Mouse (Mus musculus) kidney, adult 2 months (tissue): ENCODE measurements at regions not wholly inside any gene's neighbourhood (a gene's known extent, or its start where the extent isn't known, plus 50 kb on each side); places are given as distances from the start of the nearest gene placed in this dataset.

Experiments
- DNase-seq: peaks from one replicate; pipeline ENCODE4 v3.0.0; 2021
- H3K27ac ChIP-seq: fragments of 200-500 bp; 2 replicates; pipeline ENCODE4 v1.5.1; 2012; ENCODE audit warnings: low read depth, low read length, control low read depth, inconsistent platforms; ENCODE audit not compliant: insufficient read depth
- H3K27me3 ChIP-seq: fragments of 200-500 bp; replicated peaks from 2 replicates; pipeline ENCODE4 v1.6.1; 2012; ENCODE audit warnings: mild to moderate bottlenecking, moderate library complexity, low read length, inconsistent platforms; ENCODE audit not compliant: control insufficient read depth, insufficient read depth
- H3K36me3 ChIP-seq: fragments of 200-500 bp; 2 replicates; pipeline ENCODE4 v1.6.1; 2012; ENCODE audit warnings: mild to moderate bottlenecking, moderate library complexity, low read length, inconsistent platforms; ENCODE audit not compliant: control insufficient read depth, insufficient read depth
- H3K4me1 ChIP-seq: fragments of 200-500 bp; 2 replicates; pipeline ENCODE4 v1.6.1; 2011; ENCODE audit warnings: low read length; ENCODE audit not compliant: control insufficient read depth, insufficient read depth
- H3K4me3 ChIP-seq: fragments of 200-500 bp; 2 replicates; pipeline ENCODE4 v1.5.1; 2011; ENCODE audit warnings: mild to moderate bottlenecking, low read depth, low read length, control low read depth; ENCODE audit not compliant: insufficient read depth
- CTCF ChIP-seq: fragments of 200-500 bp; conservative IDR thresholded peaks from 2 replicates; pipeline ENCODE4 v1.5.1; 2011; ENCODE audit warnings: low read depth, mild to moderate bottlenecking, control low read depth, low read length, moderate library complexity, mixed read lengths; ENCODE audit not compliant: insufficient read depth, insufficient read length
- POLR2A ChIP-seq: fragments of 200-500 bp; IDR thresholded peaks from one replicate; pipeline ENCODE4 v1.6.1; 2011; ENCODE audit warnings: low read depth, low read length, control low read depth
- WGBS: fragments of 180-500 bp; shearing (Covaris S2); methylation state at CpG from one replicate; pipeline ENCODE4 v1.1.7; 2018; 5-methylcytosine and 5-hydroxymethylcytosine counted together

DNA sequence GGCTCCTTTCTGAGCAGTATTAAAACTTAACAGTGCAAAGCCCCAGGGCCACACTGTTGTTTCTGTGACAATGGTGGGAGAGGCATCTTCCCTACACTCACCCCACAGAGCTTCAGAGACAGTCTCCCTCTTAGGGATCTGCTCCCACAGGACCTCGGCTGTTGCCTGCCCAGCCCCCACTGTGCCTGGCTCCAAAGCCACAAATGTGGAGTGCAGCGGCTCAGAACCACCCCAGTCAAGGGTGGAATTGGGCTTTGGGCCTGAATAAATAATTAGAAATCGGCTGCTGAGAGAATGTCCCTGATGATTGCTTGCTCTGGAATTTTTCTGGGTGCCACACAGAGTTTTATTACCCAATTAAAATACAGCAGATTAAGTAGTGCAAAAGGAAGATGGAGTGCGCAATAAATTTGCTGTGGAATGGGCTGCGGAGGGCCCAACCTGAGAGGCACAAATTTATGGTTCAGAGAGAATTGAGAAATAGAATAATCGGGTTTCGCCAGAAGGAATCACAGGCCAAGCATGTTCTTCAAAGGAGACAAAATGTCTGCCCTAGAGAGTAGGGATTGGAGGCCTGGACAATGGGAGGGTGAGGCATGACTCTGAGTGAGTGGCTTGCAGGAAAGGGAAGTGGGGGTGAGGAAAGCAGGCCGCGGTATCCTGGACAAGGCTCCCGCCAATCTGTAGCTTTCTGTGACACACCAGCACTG, 56.4 kb downstream of the Cd24a start:
- Histone ChIP-seq H3K4me1 (peaks cover 4% of the 10 kb centered on the region; the same call in 1 of the 2 replicates), H3K27me3 (no peaks in the 10 kb centered on the region), H3K36me3 (no peaks in the 10 kb centered on the region), H3K27ac (peak overlapping the region; percentile 80), H3K4me3 (no peak overlapping the region)
- peak; percentile 85 for DNase-seq
- TF ChIP-seq CTCF: no peak
- TF ChIP-seq POLR2A: no peak
- WGBS: 44% methylated on average over 10 of the region's 10 CpGs

DNA sequence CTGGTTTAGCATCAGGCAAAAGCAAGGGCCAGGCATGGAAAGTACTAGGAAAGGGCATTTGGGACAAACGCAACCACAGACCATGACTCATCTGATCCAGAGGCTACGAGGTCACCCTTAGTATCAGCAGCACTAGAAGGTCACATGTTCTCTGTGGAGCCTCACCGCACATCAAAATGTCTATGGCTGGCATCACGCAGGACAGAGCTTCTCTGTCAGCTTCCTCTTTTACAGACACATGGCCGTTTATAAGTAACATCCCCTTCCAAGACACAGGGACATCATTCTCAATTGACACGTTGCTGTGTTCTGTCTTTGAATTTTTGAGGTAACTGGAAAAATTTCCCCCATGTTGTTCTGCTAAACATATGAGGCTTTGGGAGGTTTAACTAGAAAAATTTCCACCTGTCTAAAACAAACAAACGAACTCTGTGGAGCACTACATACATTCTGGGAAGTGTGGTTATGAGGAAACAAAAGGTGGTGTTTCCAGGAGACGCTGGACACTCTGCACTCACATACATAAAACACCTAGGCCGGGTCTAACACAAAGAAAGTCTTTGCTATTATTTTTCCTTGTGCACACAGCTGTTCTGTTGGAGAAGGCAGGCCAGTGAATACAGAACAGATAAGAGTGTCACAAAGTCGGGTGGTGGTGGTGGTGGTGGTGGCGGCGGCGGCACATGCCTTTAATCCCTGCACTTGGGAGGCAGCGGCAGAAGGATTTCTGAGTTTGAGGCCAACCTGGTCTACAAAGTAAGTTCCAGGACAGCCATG, 63.3 kb downstream of the Cd24a start:
- H3K4me1 ChIP-seq: no peaks in the 10 kb centered on the region; the same call in 1 of the 2 replicates
- H3K27ac ChIP-seq: no peak overlapping the region
- H3K27me3 ChIP-seq: no peaks in the 10 kb centered on the region
- 78% methylated on average over 14 of the region's 14 CpGs for WGBS
- no peaks in the 10 kb centered on the region for H3K36me3 ChIP-seq
- TF ChIP-seq POLR2A (no peak), CTCF (no peak)
- DNase-seq: no peak
- H3K4me3 ChIP-seq: no peak overlapping the region

DNA sequence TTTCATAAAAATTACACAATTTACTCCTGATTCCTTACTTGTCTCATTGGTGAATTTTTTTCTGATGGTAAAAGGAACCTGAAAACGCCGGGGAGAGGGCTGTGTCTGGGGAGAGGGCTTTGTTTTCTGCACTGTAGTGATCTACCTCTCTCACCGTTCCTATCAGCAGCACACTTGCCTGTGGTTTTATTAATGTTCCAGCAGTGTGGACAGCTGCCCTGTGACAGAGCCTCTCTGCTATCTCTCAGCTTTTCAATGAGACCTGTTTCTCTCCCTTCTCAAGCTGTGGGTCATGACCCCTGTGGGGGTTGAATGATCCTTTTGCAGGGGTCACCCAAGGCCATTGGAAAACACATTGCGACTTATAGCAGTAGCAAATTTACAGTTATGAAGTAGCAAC, 68.2 kb downstream of the Cd24a start:
- H3K4me3 ChIP-seq: no peak overlapping the region
- TF ChIP-seq CTCF (no peak), POLR2A (no peak)
- no peak for DNase-seq
- H3K4me1 ChIP-seq: no peaks in the 10 kb centered on the region; the same call in 1 of the 2 replicates
- no peaks in the 10 kb centered on the region for H3K27me3 ChIP-seq
- H3K36me3 ChIP-seq: no peaks in the 10 kb centered on the region
- no peak overlapping the region for H3K27ac ChIP-seq
- WGBS: 91% methylated on average over 4 of the region's 4 CpGs

DNA sequence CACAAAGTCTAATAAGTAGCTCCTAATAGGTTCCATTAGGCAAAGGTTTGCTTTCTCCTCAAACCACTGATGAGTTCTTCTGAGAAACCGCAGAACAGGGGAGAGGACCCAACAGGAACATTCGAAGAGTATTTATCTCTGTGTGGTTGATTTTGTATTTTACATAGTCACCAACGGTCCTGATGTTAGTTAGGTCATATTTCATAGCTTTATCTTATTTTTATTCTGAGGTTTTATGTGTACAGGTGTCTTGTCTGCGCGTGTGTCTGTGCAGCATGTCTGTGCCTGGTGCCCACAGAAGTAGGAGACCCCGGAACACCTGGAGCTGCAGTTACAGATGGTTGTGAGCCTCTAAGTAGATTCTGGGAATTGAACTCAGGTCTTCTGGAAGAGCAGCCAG, 68.9 kb downstream of the Cd24a start:
- no peak overlapping the region for H3K27ac ChIP-seq
- H3K27me3 ChIP-seq: no peaks in the 10 kb centered on the region
- DNase-seq: no peak
- H3K4me3 ChIP-seq: no peak overlapping the region
- TF ChIP-seq CTCF (no peak), POLR2A (no peak)
- no peaks in the 10 kb centered on the region; the same call in 1 of the 2 replicates for H3K4me1 ChIP-seq
- 96% methylated on average over 6 of the region's 6 CpGs for WGBS
- no peaks in the 10 kb centered on the region for H3K36me3 ChIP-seq

DNA sequence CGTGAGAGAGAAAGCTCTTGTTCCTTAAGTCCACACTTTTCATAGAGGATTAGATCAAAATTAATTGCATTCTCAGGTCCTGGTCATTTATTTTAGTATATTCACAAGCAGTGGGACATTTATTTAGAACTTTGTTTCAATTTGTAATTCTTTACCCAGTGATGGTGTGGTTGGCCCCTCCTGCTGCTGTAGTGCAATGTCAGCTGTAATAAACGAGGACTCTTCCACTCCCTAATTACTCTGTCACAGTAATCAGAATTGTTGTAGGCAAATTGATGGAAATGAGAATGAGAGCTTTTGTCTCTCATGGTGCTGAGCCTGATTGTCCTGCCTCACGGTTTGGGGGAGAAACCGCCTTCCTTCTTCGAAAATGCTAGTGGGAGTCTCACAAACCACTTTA, 70.1 kb downstream of the Cd24a start:
- Histone ChIP-seq H3K27me3 (no peaks in the 10 kb centered on the region), H3K27ac (no peak overlapping the region), H3K4me1 (no peaks in the 10 kb centered on the region; the same call in 1 of the 2 replicates), H3K4me3 (no peak overlapping the region), H3K36me3 (no peaks in the 10 kb centered on the region)
- TF ChIP-seq CTCF: no peak
- no peak for TF ChIP-seq POLR2A
- no peak for DNase-seq
- WGBS: 75% methylated on average over 5 of the region's 5 CpGs

DNA sequence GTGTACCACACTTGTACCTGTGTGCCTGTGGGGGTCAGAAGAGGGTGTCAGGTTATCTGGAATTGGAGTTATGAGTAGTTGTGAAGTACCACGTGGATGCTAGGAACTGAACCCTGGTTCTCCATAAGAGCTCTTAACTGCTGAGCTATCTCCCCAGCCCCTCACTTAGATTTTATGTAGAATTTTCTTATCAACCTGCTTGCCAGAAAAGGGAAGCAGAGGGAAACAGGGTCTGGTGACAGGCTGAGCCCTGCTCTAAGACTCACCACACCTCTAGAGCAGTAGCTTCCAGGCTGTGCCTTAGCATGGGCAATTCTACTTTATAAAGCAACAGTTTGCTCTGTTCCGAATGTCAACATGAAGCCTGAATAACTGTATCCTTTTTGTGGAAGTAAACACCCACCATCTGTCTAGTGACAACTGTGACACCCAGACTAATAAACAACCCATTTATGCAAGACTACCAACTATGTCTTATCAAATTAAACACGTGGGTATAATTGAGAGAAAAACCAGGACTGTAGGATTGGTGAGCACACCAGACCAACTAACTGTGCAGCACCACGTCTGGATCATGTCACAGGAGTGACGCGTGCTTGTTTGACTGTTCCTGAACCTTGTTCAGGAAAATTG, 70.8 kb downstream of the Cd24a start:
- WGBS: 85% methylated on average over 6 of the region's 6 CpGs
- Histone ChIP-seq H3K27ac (no peak overlapping the region), H3K27me3 (no peaks in the 10 kb centered on the region), H3K36me3 (no peaks in the 10 kb centered on the region), H3K4me1 (no peaks in the 10 kb centered on the region; the same call in 1 of the 2 replicates), H3K4me3 (no peak overlapping the region)
- TF ChIP-seq CTCF: no peak
- no peak for TF ChIP-seq POLR2A
- DNase-seq: no peak

DNA sequence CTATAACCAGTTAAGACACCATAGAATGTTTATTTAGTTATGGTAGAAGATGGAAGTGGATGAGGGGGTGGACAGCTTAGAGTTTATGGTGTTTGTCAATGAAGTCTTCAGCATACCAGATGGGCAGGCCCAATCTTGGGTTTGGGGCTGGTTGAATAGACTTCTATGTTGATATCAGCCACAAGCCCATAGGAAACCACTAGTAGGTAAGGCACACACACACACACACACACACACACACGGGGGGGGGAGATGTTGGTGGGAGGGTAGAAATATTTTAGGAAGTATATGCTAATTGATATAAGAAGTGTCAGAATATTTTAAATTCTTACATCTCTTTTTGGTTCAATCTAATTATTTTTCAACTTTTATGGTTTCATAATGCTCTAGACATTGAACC, 72.4 kb downstream of the Cd24a start:
- Histone ChIP-seq H3K27me3 (no peaks in the 10 kb centered on the region), H3K27ac (no peak overlapping the region), H3K36me3 (no peaks in the 10 kb centered on the region), H3K4me3 (no peak overlapping the region), H3K4me1 (0 out of 2 replicates have a peak, but pooled peaks cover 3% of the 10 kb centered on the region)
- TF ChIP-seq CTCF (no peak), POLR2A (no peak)
- WGBS: 67% methylated on average over 1 of the region's 1 CpGs
- DNase-seq: no peak
